ENCODE assay signal across 26 mouse cellular contexts in the genomic region with DNA sequence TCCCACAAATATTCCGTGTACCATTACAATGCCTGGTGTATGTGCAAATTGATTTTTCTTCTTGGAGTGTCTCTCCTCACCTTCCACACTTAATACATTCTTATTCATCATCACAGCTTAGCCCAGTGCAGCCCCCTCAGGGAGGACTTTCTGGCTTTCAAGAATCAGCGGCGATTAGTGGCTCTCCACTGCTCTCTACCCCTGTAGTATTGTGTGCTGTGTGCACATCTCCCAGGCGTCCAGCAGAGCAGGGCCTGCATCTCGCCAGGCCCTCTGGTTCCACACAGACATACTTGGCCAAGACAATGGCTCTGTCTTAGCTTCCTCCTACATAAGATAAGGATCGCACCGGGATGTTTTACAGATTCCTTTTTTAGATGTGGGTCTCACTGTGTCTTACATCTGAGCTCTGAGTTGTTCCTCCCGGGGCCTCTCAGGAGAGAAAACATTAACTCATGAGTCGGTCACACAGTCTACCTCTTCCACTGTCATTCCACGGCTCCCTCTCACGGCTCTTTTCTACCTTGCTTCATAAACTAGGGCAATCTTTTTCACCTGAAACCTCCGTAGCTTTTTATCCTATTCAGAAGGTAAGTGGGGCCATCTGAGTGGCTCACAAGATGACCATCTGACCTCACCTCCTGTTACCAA. TPM values are rescaled to one million over a fixed set of nuclear protein-coding genes. Genes with fewer than 3 reads are reported as not detected.
A peak's percentile ranks its signal among the peaks of the same experiment; 100 is the strongest.
DNase-seq lines count a peak whose midpoint lies in the region; ATAC-seq lines count a peak whose summit lies in the region.
"Had no signal": no experiment of that assay in that cellular context is flagged by ENCODE, and none has a peak within 500 bp of the region (broad histone marks: within the 10 kb centered on the region; RNA-seq: fewer than 3 reads in every experiment).

No protein-coding gene starts in this region.

- ATAC-seq in neural tube, embryonic 13.5 days (ENCODE audit: low read depth): peak; percentile 56; the same call in 1 of the 2 replicates
- peak; percentile 70 for ATAC-seq in hindbrain, embryonic 11.5 days (ENCODE audit: low FRiP score)
- peak; percentile 78 for ATAC-seq in midbrain, embryonic 12.5 days (ENCODE audit: low FRiP score, low read depth)
- ATAC-seq: intestine, postnatal 0 days; lung, postnatal 0 days had no signal

- intact Hi-C loops in heart, postnatal 14 days (cut with DNase I): loop anchor here (5.0 kb wide), 1 partner anchor 40 kb away; the partner anchor contains the start of gene Fam102b

- H3K9me3 ChIP-seq in neural tube, embryonic 13.5 days: no peaks in the 10 kb centered on the region
- H3K9me3 ChIP-seq in hindbrain, embryonic 11.5 days (ENCODE audit: control insufficient read depth, low read length): no peaks in the 10 kb centered on the region
- no peaks in the 10 kb centered on the region for H3K9me3 ChIP-seq in midbrain, embryonic 12.5 days
- H3K9me3 ChIP-seq: heart, embryonic 10.5 days; limb, embryonic 10.5 days; megakaryocyte, embryonic 14.5 days; neural tube, embryonic 12.5 days; stomach, embryonic 15.5 days had no signal

- DNase-seq in neural tube, embryonic 10.5 days (ENCODE audit: extremely low spot score, low spot score): no peak
- no peak for DNase-seq in hindbrain, embryonic 11.5 days (ENCODE audit: low spot score)
- no peak for DNase-seq in thymus, postnatal 4 days
- no peak for DNase-seq in heart, postnatal 14 days
- DNase-seq in kidney, adult 11 months: no peak
- DNase-seq in cerebellum, postnatal 10 days: no peak
- DNase-seq: cerebellum, adult 11-12 months; gastrocnemius, postnatal 14 days; kidney, postnatal 36 days; spleen, adult 18-20 months had no signal

- H3K36me3 ChIP-seq in neural tube, embryonic 13.5 days: peaks cover 65% of the 10 kb centered on the region
- H3K36me3 ChIP-seq in hindbrain, embryonic 11.5 days (ENCODE audit: control insufficient read depth, insufficient read depth, low read length): no peaks in the 10 kb centered on the region
- 0 out of 2 replicates have a peak, but pooled peaks cover 22% of the 10 kb centered on the region for H3K36me3 ChIP-seq in midbrain, embryonic 12.5 days

- H3K27ac ChIP-seq in neural tube, embryonic 13.5 days (replicated peaks): peak overlapping the region; percentile 50
- no peak overlapping the region for H3K27ac ChIP-seq in hindbrain, embryonic 11.5 days (ENCODE audit: low read depth, low read length)
- H3K27ac ChIP-seq in midbrain, embryonic 12.5 days (replicated peaks): peak overlapping the region; percentile 77
- H3K27ac ChIP-seq: heart, embryonic 10.5 days; limb, embryonic 10.5 days; liver, embryonic 14.5 days; neural tube, embryonic 12.5 days; stomach, embryonic 15.5 days had no signal

- 66% methylated on average over 12 of the region's 12 CpGs for WGBS in neural tube, embryonic 13.5 days
- WGBS in hindbrain, embryonic 11.5 days: 64% methylated on average over 12 of the region's 12 CpGs
- WGBS in midbrain, embryonic 12.5 days: 55% methylated on average over 12 of the region's 12 CpGs

- H3K4me1 ChIP-seq in neural tube, embryonic 13.5 days (replicated peaks): peaks cover 10% of the 10 kb centered on the region
- no peaks in the 10 kb centered on the region for H3K4me1 ChIP-seq in hindbrain, embryonic 11.5 days (replicated peaks; ENCODE audit: control insufficient read depth, insufficient read depth, low read length)
- peaks cover 12% of the 10 kb centered on the region for H3K4me1 ChIP-seq in midbrain, embryonic 12.5 days
- H3K4me1 ChIP-seq: limb, embryonic 10.5 days; neural tube, embryonic 12.5 days; stomach, embryonic 15.5 days had no signal

- no peak overlapping the region for H3K4me3 ChIP-seq in neural tube, embryonic 13.5 days
- H3K4me3 ChIP-seq in hindbrain, embryonic 11.5 days (ENCODE audit: low read depth, low read length): no peak overlapping the region
- no peak overlapping the region for H3K4me3 ChIP-seq in midbrain, embryonic 12.5 days
- H3K4me3 ChIP-seq: heart, embryonic 10.5 days; limb, embryonic 10.5 days; megakaryocyte, embryonic 14.5 days; neural tube, embryonic 12.5 days; stomach, embryonic 15.5 days had no signal

- 0 out of 2 replicates have a peak overlapping the region, but pooled peaks have one; percentile 17 for H3K9ac ChIP-seq in neural tube, embryonic 13.5 days
- 0 out of 2 replicates have a peak overlapping the region, but pooled peaks have one; percentile 28 for H3K9ac ChIP-seq in hindbrain, embryonic 11.5 days (ENCODE audit: low read depth, low read length)
- no peak overlapping the region for H3K9ac ChIP-seq in midbrain, embryonic 12.5 days (replicated peaks)
- H3K9ac ChIP-seq: liver, embryonic 14.5 days; neural tube, embryonic 12.5 days; stomach, embryonic 15.5 days had no signal

- no peak overlapping the region for H3K4me2 ChIP-seq in neural tube, embryonic 13.5 days
- no peak overlapping the region for H3K4me2 ChIP-seq in hindbrain, embryonic 11.5 days (replicated peaks; ENCODE audit: low read depth, low read length)
- H3K4me2 ChIP-seq in midbrain, embryonic 12.5 days (replicated peaks): no peak overlapping the region
- H3K4me2 ChIP-seq: neural tube, embryonic 12.5 days; stomach, embryonic 15.5 days had no signal

- no peaks in the 10 kb centered on the region for H3K27me3 ChIP-seq in neural tube, embryonic 13.5 days
- no peaks in the 10 kb centered on the region for H3K27me3 ChIP-seq in hindbrain, embryonic 11.5 days (ENCODE audit: control insufficient read depth, insufficient read depth, low read length)
- no peaks in the 10 kb centered on the region for H3K27me3 ChIP-seq in midbrain, embryonic 12.5 days
- H3K27me3 ChIP-seq: CH12.LX; megakaryocyte, embryonic 14.5 days; neural tube, embryonic 12.5 days; stomach, embryonic 15.5 days had no signal

RNA-seq across cellular contexts. Expression of gene Fam102b, which starts 40.3 kb away (rescaled TPM):
- polyA plus RNA-seq in neural tube, embryonic 13.5 days (2015; fragmentation: Nextera tagmentation; extraction: Ambion mirVana): 24.4 and 34.6 TPM in 2 replicates
- polyA plus RNA-seq in hindbrain, embryonic 11.5 days (2014; fragmentation: Nextera tagmentation; extraction: Ambion mirVana): 12.5 and 14.9 TPM in 2 replicates
- polyA plus RNA-seq in midbrain, embryonic 12.5 days (2016; fragmentation: Nextera tagmentation; extraction: Ambion mirVana): 11.7 and 12.0 TPM in 2 replicates
- total RNA-seq in heart, postnatal 14 days (2021): 10 to 100 TPM; 17.2 to 18.1 TPM

RNA-seq across cellular contexts. Expression of gene Gm9857, which starts 46.9 kb away (rescaled TPM):
- polyA plus RNA-seq in neural tube, embryonic 13.5 days (2015; fragmentation: Nextera tagmentation; extraction: Ambion mirVana): 1.1 TPM in 1 of 2 replicates, not detected in the other
- 0.52 TPM in 1 of 2 replicates, not detected in the other for polyA plus RNA-seq in hindbrain, embryonic 11.5 days (2014; fragmentation: Nextera tagmentation; extraction: Ambion mirVana)
- not detected in 2 replicates for polyA plus RNA-seq in midbrain, embryonic 12.5 days (2016; fragmentation: Nextera tagmentation; extraction: Ambion mirVana)
- not detected for total RNA-seq in heart, postnatal 14 days (2021)
- total RNA-seq: CH12.LX; common myeloid progenitor, adult 5-6 weeks; gastrocnemius, postnatal 14 days; heart, postnatal 25 days; layer of hippocampus, postnatal 25 days had no signal
- polyA plus RNA-seq: embryonic facial prominence, embryonic 14.5 days; heart, embryonic 10.5 days; intestine, postnatal 0 days; limb, embryonic 10.5 days; liver, embryonic 14.5 days; lung, postnatal 0 days; neural tube, embryonic 12.5 days; thymus, postnatal 0 days had no signal

RNA-seq across cellular contexts. Expression of gene Henmt1, which starts 47.5 kb away (rescaled TPM):
- 1.7 and 2.7 TPM in 2 replicates for polyA plus RNA-seq in neural tube, embryonic 13.5 days (2015; fragmentation: Nextera tagmentation; extraction: Ambion mirVana)
- polyA plus RNA-seq in hindbrain, embryonic 11.5 days (2014; fragmentation: Nextera tagmentation; extraction: Ambion mirVana): 0.52 and 0.84 TPM in 2 replicates
- 0.78 and 0.86 TPM in 2 replicates for polyA plus RNA-seq in midbrain, embryonic 12.5 days (2016; fragmentation: Nextera tagmentation; extraction: Ambion mirVana)
- total RNA-seq in heart, postnatal 14 days (2021): not detected
- total RNA-seq: CH12.LX; common myeloid progenitor, adult 5-6 weeks; gastrocnemius, postnatal 14 days; heart, postnatal 25 days had no signal
